Mouse (Mus musculus) forebrain, embryonic 12.5 days (tissue): ENCODE results near the gene Crtac1. TPM values are rescaled to one million over a fixed set of nuclear protein-coding genes. Genes with fewer than 3 reads are reported as not detected.

ENCODE experiments used
- ATAC-seq: fragments of 200-750 bp; cut with Nextera tagmentation; 2 replicates; pipeline ENCODE4 v1.8.0; 2017; ENCODE audit warnings: moderate TSS enrichment; ENCODE audit not compliant: low FRiP score
- H3K27ac ChIP-seq: fragments of 300-500 bp; sonication (generic); 2 replicates; pipeline ENCODE4 v1.5.1; 2016; ENCODE audit warnings: mild to moderate bottlenecking
- H3K27me3 ChIP-seq: fragments of 300-500 bp; sonication (generic); 2 replicates; pipeline ENCODE4 v1.6.1; 2016; ENCODE audit warnings: mild to moderate bottlenecking
- H3K36me3 ChIP-seq: fragments of 300-500 bp; sonication (generic); replicated peaks from 2 replicates; pipeline ENCODE4 v1.6.1; 2016; ENCODE audit warnings: mild to moderate bottlenecking
- H3K4me1 ChIP-seq: fragments of 300-500 bp; sonication (generic); 2 replicates; pipeline ENCODE4 v1.6.1; 2016
- H3K4me2 ChIP-seq: fragments of 300-500 bp; sonication (generic); 2 replicates; pipeline ENCODE4 v1.6.1; 2016; ENCODE audit warnings: mild to moderate bottlenecking, moderate library complexity
- H3K4me3 ChIP-seq: fragments of 300-500 bp; sonication (generic); replicated peaks from 2 replicates; pipeline ENCODE4 v1.5.1; 2016; ENCODE audit warnings: mild to moderate bottlenecking
- H3K9ac ChIP-seq: fragments of 300-500 bp; sonication (generic); 2 replicates; pipeline ENCODE4 v1.6.1; 2016; ENCODE audit warnings: mild to moderate bottlenecking
- H3K9me3 ChIP-seq: fragments of 300-500 bp; sonication (generic); 2 replicates; pipeline ENCODE4 v1.6.1; 2016
- WGBS: fragments of 180-500 bp; shearing (Covaris S2); methylation state at CpG from one replicate; pipeline ENCODE4 v1.1.7; 2016; 5-methylcytosine and 5-hydroxymethylcytosine counted together
- polyA plus RNA-seq: library from polyadenylated mRNA; unstranded; fragments of >200 nt; fragmentation: Nextera tagmentation; extraction: Ambion mirVana; gene quantifications from 2 replicates; pipeline ENCODE4 v1.2.1, GENCODE M21; 2016

Gene Crtac1
- polyA plus RNA-seq, 1 experiment from 2014 or later = 8.6 TPM

GRCm38 (mm10) chr19:42443887-42444409 is 12.4 kb upstream of the Crtac1 start:
- Histone ChIP-seq H3K36me3 (no peaks in the 10 kb centered on the region), H3K9ac (no peak overlapping the region), H3K9me3 (no peaks in the 10 kb centered on the region), H3K27ac (no peak overlapping the region), H3K4me1 (no peaks in the 10 kb centered on the region), H3K27me3 (no peaks in the 10 kb centered on the region), H3K4me3 (no peak overlapping the region), H3K4me2 (no peak overlapping the region)
- WGBS = 13% methylated on average over 3 of the region's 3 CpGs
- ATAC-seq = no peak

GRCm38 (mm10) chr19:42443266-42443665 is 11.7 kb upstream of the Crtac1 start:
- no peak overlapping the region for H3K27ac ChIP-seq
- no peaks in the 10 kb centered on the region for H3K9me3 ChIP-seq
- no peaks in the 10 kb centered on the region for H3K36me3 ChIP-seq
- H3K4me1 ChIP-seq = no peaks in the 10 kb centered on the region
- H3K4me3 ChIP-seq = no peak overlapping the region
- WGBS = 83% methylated on average over 4 of the region's 4 CpGs
- no peaks in the 10 kb centered on the region for H3K27me3 ChIP-seq
- ATAC-seq = no peak
- H3K4me2 ChIP-seq = no peak overlapping the region
- H3K9ac ChIP-seq = no peak overlapping the region

- H3K4me1 ChIP-seq = no peaks in the 10 kb centered on the region
- no peak overlapping the region for H3K9ac ChIP-seq
- WGBS = 65% methylated on average over 8 of the region's 8 CpGs
- no peak overlapping the region for H3K27ac ChIP-seq
- H3K9me3 ChIP-seq = no peaks in the 10 kb centered on the region
- no peak for ATAC-seq
- H3K36me3 ChIP-seq = no peaks in the 10 kb centered on the region
- no peaks in the 10 kb centered on the region for H3K27me3 ChIP-seq
- no peak overlapping the region for H3K4me2 ChIP-seq
- H3K4me3 ChIP-seq = no peak overlapping the region
These were observed 10.9 kb upstream of the Crtac1 start for GRCm38 (mm10) chr19:42442246-42443197.

GRCm38 (mm10) chr19:42440089-42440488 is 8.5 kb upstream of the Crtac1 start:
- peaks cover 5% of the 10 kb centered on the region for H3K27me3 ChIP-seq
- no peak overlapping the region for H3K9ac ChIP-seq
- no peaks in the 10 kb centered on the region for H3K36me3 ChIP-seq
- H3K9me3 ChIP-seq = no peaks in the 10 kb centered on the region
- ATAC-seq = no peak
- H3K27ac ChIP-seq = no peak overlapping the region
- no peak overlapping the region for H3K4me2 ChIP-seq
- no peaks in the 10 kb centered on the region for H3K4me1 ChIP-seq
- H3K4me3 ChIP-seq = no peak overlapping the region
- 43% methylated on average over 3 of the region's 3 CpGs for WGBS

GRCm38 (mm10) chr19:42439353-42439752 is 7.8 kb upstream of the Crtac1 start:
- peaks cover 13% of the 10 kb centered on the region for H3K27me3 ChIP-seq
- 78% methylated on average over 9 of the region's 9 CpGs for WGBS
- no peak overlapping the region for H3K27ac ChIP-seq
- ATAC-seq = no peak
- H3K4me2 ChIP-seq = no peak overlapping the region
- H3K4me1 ChIP-seq = no peaks in the 10 kb centered on the region
- H3K4me3 ChIP-seq = no peak overlapping the region
- H3K36me3 ChIP-seq = no peaks in the 10 kb centered on the region
- H3K9me3 ChIP-seq = no peaks in the 10 kb centered on the region
- no peak overlapping the region for H3K9ac ChIP-seq

GRCm38 (mm10) chr19:42435621-42436020 is 4.0 kb upstream of the Crtac1 start:
- Histone ChIP-seq H3K4me3 (no peak overlapping the region), H3K9me3 (no peaks in the 10 kb centered on the region), H3K27me3 (peaks cover 41% of the 10 kb centered on the region), H3K27ac (no peak overlapping the region), H3K36me3 (no peaks in the 10 kb centered on the region), H3K4me1 (peaks cover 15% of the 10 kb centered on the region), H3K9ac (no peak overlapping the region), H3K4me2 (no peak overlapping the region)
- ATAC-seq = no peak
- WGBS = 59% methylated on average over 4 of the region's 4 CpGs

GRCm38 (mm10) chr19:42432761-42433160 is 1.2 kb upstream of the Crtac1 start:
- WGBS = 41% methylated on average over 8 of the region's 8 CpGs
- Histone ChIP-seq H3K4me3 (peak overlapping the region; percentile 70), H3K27me3 (peaks cover 60% of the 10 kb centered on the region), H3K4me1 (peaks cover 16% of the 10 kb centered on the region), H3K9me3 (no peaks in the 10 kb centered on the region), H3K27ac (0 out of 2 replicates have a peak overlapping the region, but pooled peaks have one; percentile 86), H3K9ac (peak overlapping the region; percentile 73), H3K36me3 (no peaks in the 10 kb centered on the region), H3K4me2 (peak overlapping the region; percentile 83)
- no peak for ATAC-seq

GRCm38 (mm10) chr19:42432191-42432590 is 608 bp upstream of the Crtac1 start:
- peak overlapping the region; percentile 86 for H3K27ac ChIP-seq
- peak overlapping the region; percentile 73 for H3K9ac ChIP-seq
- H3K4me3 ChIP-seq = peak overlapping the region; percentile 70
- under 1% methylated on average over 39 of the region's 44 CpGs for WGBS
- peaks cover 16% of the 10 kb centered on the region for H3K4me1 ChIP-seq
- peak overlapping the region; percentile 83 for H3K4me2 ChIP-seq
- H3K27me3 ChIP-seq = peaks cover 60% of the 10 kb centered on the region
- ATAC-seq = peak; percentile 78
- no peaks in the 10 kb centered on the region for H3K9me3 ChIP-seq
- H3K36me3 ChIP-seq = no peaks in the 10 kb centered on the region

- Histone ChIP-seq H3K4me3 (peak overlapping the region; percentile 70), H3K9me3 (no peaks in the 10 kb centered on the region), H3K4me2 (peak overlapping the region; percentile 83), H3K36me3 (no peaks in the 10 kb centered on the region), H3K9ac (peak overlapping the region; percentile 73; the same call in 1 of the 2 replicates), H3K27ac (no peak overlapping the region), H3K4me1 (peaks cover 16% of the 10 kb centered on the region), H3K27me3 (peaks cover 60% of the 10 kb centered on the region)
- no peak for ATAC-seq
- WGBS = 2% methylated on average over 17 of the region's 19 CpGs
These were observed 602 bp downstream of the Crtac1 start for GRCm38 (mm10) chr19:42430981-42431380.

- WGBS = 17% methylated on average over 3 of the region's 3 CpGs
- H3K36me3 ChIP-seq = no peaks in the 10 kb centered on the region
- no peaks in the 10 kb centered on the region for H3K9me3 ChIP-seq
- H3K9ac ChIP-seq = no peak overlapping the region
- no peak overlapping the region for H3K4me2 ChIP-seq
- no peak for ATAC-seq
- H3K4me3 ChIP-seq = no peak overlapping the region
- peaks cover 16% of the 10 kb centered on the region for H3K4me1 ChIP-seq
- peaks cover 48% of the 10 kb centered on the region for H3K27me3 ChIP-seq
- H3K27ac ChIP-seq = no peak overlapping the region
These were observed 2.2 kb downstream of the Crtac1 start for GRCm38 (mm10) chr19:42429410-42429809.

- H3K9me3 ChIP-seq = no peaks in the 10 kb centered on the region
- no peak overlapping the region for H3K4me3 ChIP-seq
- H3K4me2 ChIP-seq = no peak overlapping the region
- WGBS = 6% methylated on average over 3 of the region's 3 CpGs
- no peak overlapping the region for H3K27ac ChIP-seq
- peaks cover 16% of the 10 kb centered on the region for H3K4me1 ChIP-seq
- ATAC-seq = no peak
- H3K36me3 ChIP-seq = no peaks in the 10 kb centered on the region
- no peak overlapping the region for H3K9ac ChIP-seq
- H3K27me3 ChIP-seq = peaks cover 18% of the 10 kb centered on the region
These were observed 6.4 kb downstream of the Crtac1 start for GRCm38 (mm10) chr19:42425208-42425607.

GRCm38 (mm10) chr19:42415042-42415441 is 16.5 kb downstream of the Crtac1 start:
- Histone ChIP-seq H3K27ac (no peak overlapping the region), H3K27me3 (peaks cover 20% of the 10 kb centered on the region), H3K36me3 (no peaks in the 10 kb centered on the region), H3K9me3 (no peaks in the 10 kb centered on the region), H3K9ac (no peak overlapping the region), H3K4me3 (no peak overlapping the region), H3K4me1 (peaks cover under 1% of the 10 kb centered on the region; the same call in 1 of the 2 replicates), H3K4me2 (no peak overlapping the region)
- ATAC-seq = no peak
- 77% methylated on average over 8 of the region's 8 CpGs for WGBS
